Mouse (Mus musculus): ENCODE measurements at regions not wholly inside any gene's neighbourhood (a gene's known extent, or its start where the extent isn't known, plus 50 kb on each side); places are given as distances from the start of the nearest gene placed in this dataset.

GRCm38 (mm10) chr1:73541371-73541770 is 525.7 kb upstream of the Tnp1 start:
- DNase-seq (ENCODE audit: low spot score in 2 of 2), result no peak

DNA sequence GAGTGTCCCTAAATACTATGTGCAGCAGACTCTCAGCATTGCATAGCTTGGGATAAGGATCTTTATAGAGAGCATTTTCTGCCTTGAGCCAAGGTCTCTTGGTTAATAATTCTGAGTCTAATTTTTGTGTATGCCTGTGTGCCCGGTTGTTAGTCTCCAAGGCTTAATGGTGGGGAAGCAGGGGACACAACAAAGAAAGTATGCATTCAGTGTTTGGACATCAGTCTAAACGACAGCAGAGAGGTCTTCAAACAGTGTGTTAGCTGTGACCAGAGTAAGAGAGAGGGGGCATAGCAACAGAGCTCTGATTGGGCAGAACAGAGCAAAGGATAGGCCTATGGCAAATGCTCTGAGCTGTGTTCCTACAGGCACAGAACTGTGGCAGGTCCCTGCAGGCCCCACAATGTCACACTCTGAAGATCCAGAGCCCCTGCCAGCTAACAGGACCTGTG is 522.7 kb upstream of the Tnp1 start:
- no peak for DNase-seq (ENCODE audit: low spot score in 2 of 2)

GRCm38 (mm10) chr1:73535726-73536265 is 520.1 kb upstream of the Tnp1 start:
- no peak for DNase-seq (ENCODE audit: low spot score in 2 of 2)

- DNase-seq (ENCODE audit: low spot score in 2 of 2), result no peak
Observed at GRCm38 (mm10) chr1:73533526-73533925, 517.8 kb upstream of the Tnp1 start.

- no peak for DNase-seq (ENCODE audit: low spot score in 2 of 2)
Observed at GRCm38 (mm10) chr1:73532316-73532715, 516.6 kb upstream of the Tnp1 start.

DNA sequence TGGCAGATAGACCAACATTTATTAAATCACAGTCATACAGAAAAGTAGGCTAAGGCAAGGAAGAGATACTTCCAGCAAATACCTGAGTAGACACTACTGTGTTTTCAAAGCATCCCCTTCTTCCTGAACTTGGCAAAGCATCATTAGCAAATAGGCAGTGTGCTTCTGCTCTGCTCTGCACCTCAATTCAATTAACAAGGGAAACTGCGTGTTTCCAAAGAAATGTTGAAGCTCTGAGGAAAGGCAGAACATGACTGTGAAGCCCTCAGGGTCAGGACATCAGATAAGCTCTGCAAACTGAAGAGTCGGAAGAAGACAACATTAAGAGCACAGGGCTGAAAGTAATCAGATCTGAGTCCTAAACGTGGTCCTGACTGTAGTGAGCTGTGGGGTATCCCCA is 516.1 kb upstream of the Tnp1 start:
- DNase-seq (ENCODE audit: low spot score in 2 of 2), result no peak

GRCm38 (mm10) chr1:73530326-73530725 is 514.6 kb upstream of the Tnp1 start:
- DNase-seq (ENCODE audit: low spot score in 2 of 2), result no peak

GRCm38 (mm10) chr1:73528623-73529022 is 512.9 kb upstream of the Tnp1 start:
- no peak for DNase-seq (ENCODE audit: low spot score in 2 of 2)

- DNase-seq (ENCODE audit: low spot score in 2 of 2), result no peak
Observed at GRCm38 (mm10) chr1:73516441-73516840, 500.7 kb upstream of the Tnp1 start.

DNA sequence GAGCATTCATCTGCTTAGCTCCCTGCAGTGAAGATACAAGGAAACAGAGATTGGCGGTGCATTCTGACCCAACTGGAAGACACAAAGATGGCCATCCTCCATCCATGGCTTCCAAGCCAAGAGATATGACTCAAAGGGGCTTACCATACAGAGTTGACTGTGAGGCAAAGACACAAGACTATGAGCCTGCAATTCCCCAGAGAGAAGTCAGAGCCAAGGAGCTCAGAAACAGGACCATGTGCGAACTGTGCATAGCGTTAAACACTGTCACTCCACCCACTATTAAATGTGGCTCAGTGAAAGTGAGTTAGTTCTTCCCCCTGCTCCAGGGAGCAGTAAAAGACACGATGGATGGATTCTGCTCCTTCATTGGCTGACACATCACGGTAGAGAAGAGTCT is 500.1 kb upstream of the Tnp1 start:
- DNase-seq (ENCODE audit: low spot score in 2 of 2), result no peak

DNA sequence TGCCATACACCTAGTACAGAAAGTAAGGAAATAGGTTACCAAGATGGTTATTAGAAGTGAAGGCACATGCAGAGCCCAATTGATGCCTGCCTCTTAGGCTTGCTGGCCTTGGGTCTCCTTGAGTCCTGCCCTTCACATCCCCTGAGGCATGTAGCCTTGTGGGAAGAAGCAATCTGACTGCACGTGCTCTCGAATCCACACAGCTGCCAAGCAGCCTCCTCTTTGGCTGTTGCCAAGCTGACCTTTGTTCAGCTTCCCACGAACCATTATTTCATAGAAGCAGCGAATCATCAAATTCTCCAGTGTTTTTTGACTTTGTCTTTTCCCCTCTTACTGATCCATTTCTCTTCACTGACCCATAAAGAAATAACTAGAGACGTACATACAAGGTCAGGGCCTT is 498.1 kb upstream of the Tnp1 start:
- DNase-seq (ENCODE audit: low spot score in 2 of 2), result no peak

DNA sequence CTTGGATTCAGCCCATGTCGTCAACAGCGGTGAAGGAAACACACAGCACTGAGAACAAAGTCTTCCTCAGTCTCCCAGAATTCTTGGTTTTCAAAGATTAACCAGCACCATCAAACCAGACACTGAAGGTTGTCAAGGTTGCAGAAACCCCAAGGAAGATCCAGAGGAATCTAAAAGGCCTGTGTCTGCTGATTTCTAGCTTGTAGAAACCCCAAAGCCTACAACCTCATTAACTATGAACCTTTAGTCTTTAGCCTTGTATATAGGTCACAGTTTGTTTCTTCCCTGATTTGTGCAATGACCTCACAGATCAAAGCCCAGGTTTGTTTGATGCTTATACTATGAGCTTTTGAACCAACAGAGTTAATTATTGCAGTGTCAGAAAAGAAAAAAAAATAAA is 497.1 kb upstream of the Tnp1 start:
- DNase-seq (ENCODE audit: low spot score in 2 of 2), result no peak

DNA sequence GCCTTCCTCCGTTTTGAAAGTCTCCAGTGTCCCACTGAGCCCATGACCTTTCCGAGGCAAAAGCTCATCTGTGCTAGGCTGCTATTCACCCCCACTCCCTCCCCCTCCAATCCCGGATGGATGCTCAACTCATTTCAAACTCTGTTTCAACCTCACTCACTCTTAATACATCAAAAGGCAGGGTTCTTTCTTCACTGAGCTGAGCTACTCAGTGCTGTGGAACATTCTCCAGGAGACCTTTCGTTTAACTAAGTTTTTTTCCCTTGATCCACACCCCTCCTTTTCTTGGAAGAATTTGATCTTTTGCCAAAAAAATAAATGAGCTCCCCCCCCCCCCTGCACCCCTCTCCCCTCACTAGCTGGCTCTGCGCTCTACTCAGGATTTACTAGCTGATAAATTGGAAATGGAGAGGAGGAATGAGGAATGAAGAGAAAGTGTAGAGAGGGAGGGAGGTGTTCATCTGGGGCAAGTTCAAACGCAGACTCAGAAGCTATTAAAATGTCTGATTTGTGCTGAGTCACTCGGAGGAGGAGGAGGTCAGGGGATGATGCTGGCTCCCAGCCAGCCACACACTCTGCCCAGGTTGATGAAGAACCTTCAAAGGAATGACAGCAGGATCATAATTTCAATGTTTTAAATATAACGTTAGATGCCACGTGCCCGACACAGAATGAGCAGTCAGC is 491.5 kb upstream of the Tnp1 start:
- no peak for DNase-seq (ENCODE audit: low spot score in 2 of 2)

- no peak for DNase-seq (ENCODE audit: low spot score in 2 of 2)
Observed at GRCm38 (mm10) chr1:73503611-73504010, 487.9 kb upstream of the Tnp1 start.

- no peak for DNase-seq (ENCODE audit: low spot score in 2 of 2)
Observed at GRCm38 (mm10) chr1:73500671-73501070, 485.0 kb upstream of the Tnp1 start.

DNA sequence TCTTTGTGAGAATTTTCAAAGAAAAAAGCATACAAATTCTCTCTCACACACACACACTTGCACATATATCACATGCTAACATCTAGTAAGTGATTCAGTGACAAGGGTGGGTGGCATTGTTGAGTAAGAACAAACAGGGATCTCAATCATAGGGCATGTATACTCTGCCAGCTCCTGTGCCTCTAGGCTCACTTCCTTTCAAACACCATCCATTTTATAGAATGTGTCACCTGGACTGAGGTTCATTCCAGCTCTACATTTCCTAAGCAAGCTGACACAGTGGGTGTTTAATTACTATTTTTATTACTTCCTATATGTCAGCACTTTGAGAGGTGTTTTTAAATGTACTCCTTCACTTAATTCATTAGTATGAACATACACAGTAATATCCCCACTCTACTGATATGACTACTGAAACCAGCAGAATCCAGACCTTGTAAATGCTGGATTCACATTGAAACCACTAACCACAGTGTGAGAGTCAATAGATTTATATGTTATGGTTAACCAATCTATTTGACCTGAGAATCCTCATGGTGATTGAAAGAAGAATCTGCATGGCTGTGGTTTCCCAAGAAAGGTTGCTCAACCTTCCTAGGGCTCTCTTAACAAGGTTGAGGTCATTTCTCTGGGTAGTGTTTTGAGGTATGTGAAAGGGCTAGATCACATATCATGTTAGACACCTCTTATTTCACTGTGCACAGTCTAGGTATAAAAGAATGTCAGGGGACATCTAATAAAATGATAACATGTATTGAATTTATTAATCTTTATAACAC is 480.5 kb upstream of the Tnp1 start:
- no peak for DNase-seq (ENCODE audit: low spot score in 2 of 2)

DNA sequence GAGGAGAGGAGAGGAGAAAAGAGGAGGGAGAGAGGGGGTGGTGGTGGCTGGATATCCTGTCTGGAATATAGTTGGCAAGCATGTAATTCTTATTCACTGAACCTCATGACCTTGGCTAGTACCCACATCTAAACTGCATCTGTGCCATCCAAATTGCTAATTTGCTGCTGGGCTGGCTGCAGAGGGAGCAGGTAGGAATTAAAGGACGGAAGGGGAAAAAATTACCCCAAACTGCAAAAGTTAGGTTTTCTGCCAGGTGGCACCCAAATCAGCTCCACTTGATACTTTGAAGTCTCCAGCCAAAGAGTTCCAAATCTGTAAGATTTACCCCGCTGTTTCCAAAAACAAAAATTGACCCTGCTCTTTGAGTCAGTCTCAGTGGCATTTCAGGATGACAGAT is 466.2 kb upstream of the Tnp1 start:
- no peak for DNase-seq (ENCODE audit: low spot score in 2 of 2)

- DNase-seq (ENCODE audit: low spot score in 2 of 2), result no peak
Observed at GRCm38 (mm10) chr1:73479349-73479920, 463.7 kb upstream of the Tnp1 start.

- no peak for DNase-seq (ENCODE audit: low spot score in 2 of 2)
Observed at GRCm38 (mm10) chr1:73460598-73460997, 444.9 kb upstream of the Tnp1 start.

DNA sequence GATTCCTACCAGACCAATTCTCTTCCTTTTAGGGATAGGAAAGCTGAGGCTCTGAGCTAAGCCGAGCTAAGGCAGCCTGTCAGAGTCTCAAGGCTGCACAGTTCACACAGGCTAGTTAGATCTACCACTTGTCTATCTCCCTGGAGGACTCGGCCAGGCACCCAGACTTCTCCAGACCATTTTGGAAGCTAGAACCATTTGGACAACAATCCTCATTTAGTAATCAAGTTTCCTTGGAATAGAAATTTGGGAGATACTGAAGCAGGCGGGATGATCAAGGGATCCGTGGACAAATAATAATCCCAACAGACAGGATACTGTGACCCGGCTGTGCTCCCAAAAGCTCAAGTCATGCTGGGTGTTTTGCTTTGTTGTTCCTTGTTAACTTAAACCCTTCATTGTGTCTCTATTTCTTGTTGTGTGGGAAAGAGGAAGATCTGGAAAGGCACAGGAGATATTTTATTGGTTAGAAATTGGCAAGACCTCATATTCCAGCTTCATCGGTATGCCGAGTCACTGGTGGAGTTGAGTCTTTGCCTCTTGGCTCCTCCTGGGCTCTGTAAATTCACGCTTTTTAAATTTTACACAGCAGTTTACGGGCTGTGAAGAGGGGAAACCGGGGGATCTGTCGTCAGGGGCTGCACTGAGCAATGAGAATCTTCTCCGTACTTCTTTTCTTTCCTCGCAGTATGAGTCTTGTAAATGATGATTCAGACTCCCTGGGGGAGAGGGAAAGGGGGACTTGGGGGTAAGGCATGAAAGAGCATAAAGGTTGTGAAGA is 444.2 kb upstream of the Tnp1 start:
- DNase-seq (ENCODE audit: low spot score in 2 of 2), result no peak

DNA sequence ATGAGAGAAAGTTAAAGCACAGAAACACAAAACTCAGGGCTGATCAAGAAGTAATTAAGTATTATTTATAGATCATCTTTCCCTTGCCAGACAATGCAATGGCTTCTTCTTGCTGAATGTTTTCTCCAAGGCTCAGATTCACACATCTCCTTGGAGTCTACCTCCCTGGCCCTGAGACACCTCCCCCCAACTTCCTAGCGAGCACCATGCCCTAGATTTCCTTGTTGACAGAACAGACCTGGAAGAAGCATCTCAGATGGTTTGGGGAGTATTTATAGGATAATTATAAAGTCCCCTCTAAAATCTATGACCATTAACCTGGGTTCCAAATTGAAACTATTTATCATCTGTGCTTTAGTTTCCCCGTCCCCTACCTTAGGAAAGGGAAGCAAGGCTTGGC is 441.6 kb upstream of the Tnp1 start:
- DNase-seq (ENCODE audit: low spot score in 2 of 2), result no peak
